Mouse (Mus musculus) heart, postnatal 0 days (tissue): ENCODE data around the gene Mrpl33.

ENCODE experiments used
- CTCF ChIP-seq: IDR thresholded peaks from 2 replicates; pipeline ENCODE4 v1.5.1; 2016; ENCODE audit warnings: antibody characterized with exemption, control low read depth, low read depth
- EP300 ChIP-seq: IDR thresholded peaks from 2 replicates; pipeline ENCODE4 v1.6.1; 2016; ENCODE audit warnings: antibody characterized with exemption, low read depth

DNA sequence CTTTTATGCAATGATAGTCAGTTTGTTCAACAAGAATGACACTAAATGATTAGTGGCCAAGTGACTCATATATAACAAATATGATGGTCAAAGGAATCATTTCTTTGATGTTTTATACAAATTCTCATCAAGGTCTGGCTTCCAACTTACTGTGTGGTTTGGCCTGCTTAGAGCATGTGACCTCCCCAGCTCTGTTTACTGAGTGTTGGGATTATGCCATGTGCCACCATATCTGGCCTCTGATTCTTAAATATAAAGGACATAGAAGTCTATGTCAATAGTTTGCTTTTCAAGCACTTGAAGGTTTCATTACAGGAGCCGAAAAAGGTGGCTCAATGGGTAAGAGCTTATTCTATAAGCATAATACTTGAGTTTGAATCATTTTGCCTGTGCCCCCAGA, 85.6 kb downstream of the Mrpl33 start:
- TF ChIP-seq EP300: no peak
- no peak for TF ChIP-seq CTCF
